Mouse (Mus musculus) brain, embryonic 14.5 days (tissue): Measurements from ENCODE around the gene Pitpnc1.

ENCODE experiments used
- CTCF ChIP-seq: fragments of 200-500 bp; IDR thresholded peaks from 2 replicates; pipeline ENCODE4 v1.5.1; 2012; ENCODE audit warnings: inconsistent platforms, mild to moderate bottlenecking, moderate library complexity, borderline replicate concordance; ENCODE audit not compliant: insufficient read depth, insufficient read length; ENCODE audit errors: extremely low read depth
- POLR2A ChIP-seq: fragments of 200-500 bp; IDR thresholded peaks from 2 replicates; pipeline ENCODE4 v1.6.1; 2012; ENCODE audit warnings: mild to moderate bottlenecking, inconsistent platforms, borderline replicate concordance; ENCODE audit not compliant: poor library complexity, insufficient read depth, insufficient read length, severe bottlenecking; ENCODE audit errors: extremely low read depth

DNA sequence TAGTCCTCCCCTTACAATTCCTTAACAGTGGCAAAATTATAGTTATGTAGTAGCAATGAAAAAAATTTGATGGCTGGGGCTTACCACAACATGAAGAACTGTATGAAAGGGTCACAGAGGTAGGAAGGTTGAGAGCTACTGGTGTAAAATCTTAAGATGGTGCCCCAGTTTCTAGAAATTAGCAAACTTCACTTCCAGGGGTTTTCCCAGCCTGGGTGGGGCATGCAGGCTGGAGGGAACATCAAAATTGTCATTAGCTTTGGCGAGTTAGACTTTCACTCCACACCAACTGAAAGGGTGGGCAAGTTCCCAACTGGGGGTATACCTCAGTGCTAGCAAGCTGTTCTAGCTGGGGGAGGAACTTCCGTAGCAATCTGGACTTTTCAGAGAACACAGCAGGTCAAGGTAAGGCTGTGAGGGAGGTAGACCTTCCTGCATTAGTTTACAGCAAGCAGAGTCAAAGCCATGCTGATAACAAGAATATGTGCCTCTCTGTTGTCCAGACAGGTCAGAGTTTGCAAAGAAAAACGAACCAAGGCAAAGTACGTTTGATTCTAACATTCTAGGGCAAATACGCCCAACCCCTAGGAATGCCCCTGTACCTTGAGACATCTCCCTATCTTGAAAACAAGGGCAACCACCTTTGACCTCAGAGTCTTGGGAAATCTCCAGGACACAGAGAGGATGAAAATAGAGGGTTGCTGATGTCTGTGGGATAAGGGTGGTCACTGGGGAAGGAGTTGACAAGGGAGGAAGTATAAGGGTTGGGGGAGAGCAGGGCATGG, 48.3 kb upstream of the Pitpnc1 start:
- TF ChIP-seq CTCF, result no peak
- no peak for TF ChIP-seq POLR2A
